Mouse (Mus musculus) intestine, embryonic 15.5 days (tissue): Measurements from ENCODE around the gene Eri3. TPM values are rescaled to one million over a fixed set of nuclear protein-coding genes. Genes with fewer than 3 reads are reported as not detected.

Source experiments
- ATAC-seq: fragments of 200-750 bp; cut with Nextera tagmentation; 2 replicates; pipeline ENCODE4 v1.8.0; 2017; ENCODE audit warnings: moderate TSS enrichment, moderate library complexity
- H3K27ac ChIP-seq: fragments of 300-500 bp; sonication (generic); 2 replicates; pipeline ENCODE4 v1.5.1; 2015; ENCODE audit warnings: mild to moderate bottlenecking, inconsistent platforms
- H3K27me3 ChIP-seq: fragments of 300-500 bp; sonication (generic); replicated peaks from 2 replicates; pipeline ENCODE4 v1.6.1; 2015; ENCODE audit warnings: inconsistent platforms
- H3K36me3 ChIP-seq: fragments of 300-500 bp; sonication (generic); 2 replicates; pipeline ENCODE4 v1.6.1; 2015; ENCODE audit warnings: inconsistent platforms
- H3K4me1 ChIP-seq: fragments of 300-500 bp; sonication (generic); replicated peaks from 2 replicates; pipeline ENCODE4 v1.6.1; 2015; ENCODE audit warnings: inconsistent platforms
- H3K4me2 ChIP-seq: fragments of 300-500 bp; sonication (generic); replicated peaks from 2 replicates; pipeline ENCODE4 v1.6.1; 2015; ENCODE audit warnings: mild to moderate bottlenecking, inconsistent platforms
- H3K4me3 ChIP-seq: fragments of 300-500 bp; sonication (generic); replicated peaks from 2 replicates; pipeline ENCODE4 v1.5.1; 2015; ENCODE audit warnings: inconsistent platforms
- H3K9ac ChIP-seq: fragments of 300-500 bp; sonication (generic); 2 replicates; pipeline ENCODE4 v1.6.1; 2015; ENCODE audit warnings: inconsistent platforms
- H3K9me3 ChIP-seq: fragments of 300-500 bp; sonication (generic); 2 replicates; pipeline ENCODE4 v1.6.1; 2016; ENCODE audit warnings: inconsistent platforms
- WGBS: fragments of 180-500 bp; shearing (Covaris S2); methylation state at CpG from one replicate; pipeline ENCODE4 v1.1.7; 2015; 5-methylcytosine and 5-hydroxymethylcytosine counted together
- polyA plus RNA-seq: library from polyadenylated mRNA; unstranded; fragments of >200 nt; fragmentation: Nextera tagmentation; extraction: Ambion mirVana; gene quantifications from 2 replicates; pipeline ENCODE4 v1.2.1, GENCODE M21; 2015

The Eri3 gene
- polyA plus RNA-seq, 1 experiment from 2014 or later, result 102 TPM

DNA sequence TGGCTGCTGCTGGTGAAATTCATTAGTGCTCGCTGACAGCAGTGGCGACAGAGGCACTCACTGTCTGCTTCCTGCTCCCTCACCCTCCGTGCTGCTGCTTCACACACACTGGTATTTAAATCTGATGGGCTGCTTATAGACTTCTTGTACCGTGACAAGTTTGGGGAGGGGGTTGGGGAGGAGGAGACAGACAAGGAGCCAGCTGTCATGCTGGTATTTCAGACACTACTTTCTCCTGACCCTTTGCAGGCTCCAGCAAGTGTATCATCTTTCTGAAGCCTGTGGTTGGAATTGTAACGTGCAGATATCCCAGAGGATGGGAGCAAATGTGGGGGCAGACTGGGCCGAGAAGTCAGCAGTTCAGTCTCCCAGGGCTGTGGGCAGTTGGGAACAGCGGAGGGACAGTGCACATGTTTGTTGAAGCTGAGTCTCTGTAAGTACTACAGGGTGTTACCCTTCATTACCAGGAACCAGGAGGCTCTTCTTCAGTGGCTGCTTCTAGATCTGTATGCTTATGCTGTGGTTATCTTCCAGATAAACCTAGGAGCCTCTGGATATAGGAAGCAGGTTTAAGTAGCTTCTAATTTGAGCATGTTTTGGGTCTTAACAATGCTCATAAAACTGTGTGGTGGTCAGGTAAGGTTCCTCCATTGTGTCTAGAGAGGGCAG, 59.3 kb downstream of the Eri3 start:
- H3K9me3 ChIP-seq, result no peaks in the 10 kb centered on the region
- no peak overlapping the region for H3K4me2 ChIP-seq
- H3K27ac ChIP-seq, result no peak overlapping the region
- no peaks in the 10 kb centered on the region for H3K27me3 ChIP-seq
- peaks cover 5% of the 10 kb centered on the region; the same call in 1 of the 2 replicates for H3K36me3 ChIP-seq
- 49% methylated on average over 7 of the region's 7 CpGs for whole genome bisulfite sequencing
- no peak overlapping the region for H3K9ac ChIP-seq
- no peak for ATAC-seq
- no peak overlapping the region for H3K4me3 ChIP-seq
- H3K4me1 ChIP-seq, result no peaks in the 10 kb centered on the region

DNA sequence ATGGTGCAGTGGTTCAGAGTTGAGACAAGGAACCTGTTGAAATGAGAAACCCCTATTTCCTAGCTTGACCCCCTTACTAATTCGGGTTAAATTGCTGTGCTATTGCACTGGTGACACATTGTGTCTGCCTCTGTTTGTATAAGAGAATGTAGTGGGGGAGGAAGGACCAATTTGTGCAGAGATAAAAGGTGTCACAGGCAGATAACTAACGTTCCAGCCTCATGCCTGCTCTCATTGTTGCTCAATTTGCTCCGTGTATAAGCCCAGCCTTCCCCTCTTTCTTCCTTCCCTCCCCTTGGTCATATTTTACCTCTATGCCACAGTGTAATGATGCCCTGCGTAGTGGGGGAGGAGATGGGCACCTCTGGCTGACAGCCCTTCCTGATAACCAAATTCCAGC, 61.2 kb downstream of the Eri3 start:
- H3K4me1 ChIP-seq, result no peaks in the 10 kb centered on the region
- no peaks in the 10 kb centered on the region for H3K9me3 ChIP-seq
- H3K36me3 ChIP-seq, result peaks cover 13% of the 10 kb centered on the region
- WGBS, result 23% methylated on average over 4 of the region's 4 CpGs
- no peak overlapping the region for H3K9ac ChIP-seq
- no peak overlapping the region for H3K4me2 ChIP-seq
- H3K27me3 ChIP-seq, result no peaks in the 10 kb centered on the region
- H3K27ac ChIP-seq, result no peak overlapping the region
- no peak for ATAC-seq
- no peak overlapping the region for H3K4me3 ChIP-seq

GRCm38 (mm10) chr4:117611814-117612213, 61.6 kb downstream of the Eri3 start:
- Histone ChIP-seq H3K36me3 (peaks cover 14% of the 10 kb centered on the region), H3K4me2 (no peak overlapping the region), H3K9ac (no peak overlapping the region), H3K9me3 (no peaks in the 10 kb centered on the region), H3K4me3 (no peak overlapping the region), H3K4me1 (no peaks in the 10 kb centered on the region), H3K27me3 (no peaks in the 10 kb centered on the region), H3K27ac (no peak overlapping the region)
- WGBS, result 36% methylated on average over 2 of the region's 2 CpGs
- ATAC-seq, result no peak

GRCm38 (mm10) chr4:117612713-117613112, 62.5 kb downstream of the Eri3 start:
- Histone ChIP-seq H3K9me3 (no peaks in the 10 kb centered on the region), H3K9ac (no peak overlapping the region), H3K36me3 (peaks cover 14% of the 10 kb centered on the region), H3K27me3 (no peaks in the 10 kb centered on the region), H3K4me3 (no peak overlapping the region), H3K4me1 (no peaks in the 10 kb centered on the region), H3K27ac (no peak overlapping the region), H3K4me2 (no peak overlapping the region)
- 85% methylated on average over 5 of the region's 5 CpGs for WGBS
- 0 out of 2 replicates have a peak, but pooled peaks have one; percentile 34 for ATAC-seq

DNA sequence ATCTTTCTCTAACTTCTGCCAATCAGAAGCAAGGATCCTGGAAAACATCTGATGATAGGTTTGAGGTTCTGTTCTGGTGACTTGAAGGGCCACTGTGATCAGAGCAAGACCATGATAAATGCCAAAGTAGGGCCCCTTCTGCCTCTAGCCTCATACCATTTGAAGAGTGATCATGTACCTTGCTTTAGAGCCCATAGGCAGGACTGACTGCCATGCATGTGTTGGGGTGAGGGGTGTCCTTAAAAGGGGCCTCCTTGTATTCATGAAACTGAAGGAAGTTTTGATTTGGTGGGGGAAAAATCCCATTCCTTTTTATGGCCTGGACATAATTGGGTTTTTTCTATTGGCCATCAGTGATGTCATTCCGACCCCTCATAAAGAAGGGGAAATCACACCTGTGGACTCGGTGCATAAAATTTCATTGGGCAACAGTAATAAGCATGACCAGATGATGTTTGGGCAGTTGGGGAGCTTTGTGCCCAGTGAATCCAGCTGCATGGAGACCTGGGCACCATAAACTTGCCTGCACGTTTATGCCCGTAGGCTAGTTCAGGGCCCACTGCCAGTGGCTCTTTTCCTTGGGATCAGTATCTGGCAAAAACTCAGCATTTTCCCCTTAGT, 63.1 kb downstream of the Eri3 start:
- H3K9me3 ChIP-seq, result no peaks in the 10 kb centered on the region
- peaks cover 14% of the 10 kb centered on the region for H3K36me3 ChIP-seq
- 89% methylated on average over 4 of the region's 4 CpGs for WGBS
- H3K4me3 ChIP-seq, result no peak overlapping the region
- no peak for ATAC-seq
- H3K27ac ChIP-seq, result no peak overlapping the region
- H3K4me1 ChIP-seq, result no peaks in the 10 kb centered on the region
- H3K9ac ChIP-seq, result no peak overlapping the region
- no peak overlapping the region for H3K4me2 ChIP-seq
- H3K27me3 ChIP-seq, result no peaks in the 10 kb centered on the region

GRCm38 (mm10) chr4:117616600-117616999, 66.4 kb downstream of the Eri3 start:
- H3K4me3 ChIP-seq, result no peak overlapping the region
- no peak for ATAC-seq
- no peaks in the 10 kb centered on the region for H3K4me1 ChIP-seq
- peaks cover 14% of the 10 kb centered on the region for H3K36me3 ChIP-seq
- H3K4me2 ChIP-seq, result no peak overlapping the region
- WGBS, result 92% methylated on average over 4 of the region's 4 CpGs
- H3K9ac ChIP-seq, result no peak overlapping the region
- H3K9me3 ChIP-seq, result no peaks in the 10 kb centered on the region
- H3K27me3 ChIP-seq, result no peaks in the 10 kb centered on the region
- H3K27ac ChIP-seq, result no peak overlapping the region

GRCm38 (mm10) chr4:117622270-117622669, 72.1 kb downstream of the Eri3 start:
- WGBS, result 90% methylated on average over 5 of the region's 5 CpGs
- no peak overlapping the region for H3K27ac ChIP-seq
- no peak for ATAC-seq

DNA sequence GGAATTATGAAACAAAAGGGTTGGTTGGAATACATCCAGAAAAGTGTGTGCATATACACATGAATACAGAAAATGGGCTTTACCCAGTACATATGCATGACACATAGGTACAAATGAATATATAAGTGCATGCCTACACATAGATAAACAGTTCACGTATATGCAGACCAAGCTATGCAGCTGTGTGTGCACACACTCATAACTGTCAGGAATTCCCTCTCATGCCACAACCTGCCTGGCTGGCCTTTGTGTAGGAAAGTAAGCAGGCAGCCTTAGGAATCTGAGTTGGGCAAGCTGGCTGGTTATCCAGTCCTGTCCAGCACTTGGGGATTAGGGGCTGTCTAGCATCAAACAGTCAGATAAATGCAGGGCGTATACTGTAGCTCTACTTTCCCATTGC, 72.9 kb downstream of the Eri3 start:
- 77% methylated on average over 2 of the region's 2 CpGs for WGBS
- H3K4me1 ChIP-seq, result no peaks in the 10 kb centered on the region
- no peak overlapping the region for H3K4me2 ChIP-seq
- no peak overlapping the region for H3K9ac ChIP-seq
- H3K9me3 ChIP-seq, result no peaks in the 10 kb centered on the region
- H3K4me3 ChIP-seq, result no peak overlapping the region
- no peaks in the 10 kb centered on the region for H3K36me3 ChIP-seq
- no peak for ATAC-seq
- no peaks in the 10 kb centered on the region for H3K27me3 ChIP-seq
- H3K27ac ChIP-seq, result no peak overlapping the region

More at GRCm38 (mm10) chr4:117622270-117622669, 72.1 kb downstream of the Eri3 start:
- no peak overlapping the region for H3K9ac ChIP-seq
- H3K36me3 ChIP-seq, result no peaks in the 10 kb centered on the region
- H3K9me3 ChIP-seq, result no peaks in the 10 kb centered on the region
- H3K4me3 ChIP-seq, result no peak overlapping the region
- H3K4me2 ChIP-seq, result no peak overlapping the region
- no peaks in the 10 kb centered on the region for H3K27me3 ChIP-seq
- no peaks in the 10 kb centered on the region for H3K4me1 ChIP-seq

GRCm38 (mm10) chr4:117624660-117625059, 74.5 kb downstream of the Eri3 start:
- H3K4me2 ChIP-seq, result no peak overlapping the region
- ATAC-seq, result no peak
- peaks cover 10% of the 10 kb centered on the region; the same call in 1 of the 2 replicates for H3K4me1 ChIP-seq
- H3K9ac ChIP-seq, result no peak overlapping the region
- H3K4me3 ChIP-seq, result no peak overlapping the region
- no peaks in the 10 kb centered on the region for H3K9me3 ChIP-seq
- H3K27ac ChIP-seq, result no peak overlapping the region
- H3K36me3 ChIP-seq, result no peaks in the 10 kb centered on the region
- no peaks in the 10 kb centered on the region for H3K27me3 ChIP-seq
- WGBS, result 76% methylated on average over 5 of the region's 5 CpGs

DNA sequence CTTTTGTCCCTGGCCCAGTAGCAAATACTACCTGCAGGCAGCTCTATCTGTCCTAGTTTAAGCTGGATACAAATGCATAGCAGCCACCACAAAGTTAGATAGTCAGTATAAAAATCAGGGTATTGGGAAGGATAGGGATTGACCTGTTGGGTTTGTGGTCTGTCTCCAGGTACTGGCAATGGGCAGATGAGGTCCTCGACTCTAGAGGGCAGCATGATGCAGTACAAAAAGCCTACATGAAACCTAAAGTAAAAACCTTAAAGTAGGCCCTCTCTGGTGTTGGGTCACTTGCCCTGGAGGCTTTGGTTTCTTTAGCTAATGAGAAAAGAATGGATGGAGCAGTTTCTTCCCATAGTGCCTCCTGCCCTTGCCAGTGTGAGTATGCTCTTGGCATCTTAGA, 78.3 kb downstream of the Eri3 start:
- no peak for ATAC-seq
- H3K9ac ChIP-seq, result no peak overlapping the region
- H3K36me3 ChIP-seq, result no peaks in the 10 kb centered on the region
- WGBS, result 30% methylated on average over 1 of the region's 1 CpGs
- no peak overlapping the region for H3K4me3 ChIP-seq
- no peaks in the 10 kb centered on the region for H3K27me3 ChIP-seq
- H3K9me3 ChIP-seq, result no peaks in the 10 kb centered on the region
- H3K27ac ChIP-seq, result no peak overlapping the region
- peaks cover 25% of the 10 kb centered on the region; the same call in 1 of the 2 replicates for H3K4me1 ChIP-seq
- H3K4me2 ChIP-seq, result no peak overlapping the region

GRCm38 (mm10) chr4:117630053-117630670, 80.0 kb downstream of the Eri3 start:
- Histone ChIP-seq H3K4me2 (0 out of 2 replicates have a peak overlapping the region, but pooled peaks have one; percentile 1), H3K36me3 (no peaks in the 10 kb centered on the region), H3K4me3 (no peak overlapping the region), H3K9ac (no peak overlapping the region), H3K4me1 (peaks cover 39% of the 10 kb centered on the region), H3K9me3 (no peaks in the 10 kb centered on the region), H3K27me3 (no peaks in the 10 kb centered on the region), H3K27ac (peak overlapping the region; percentile 29; the same call in 1 of the 2 replicates)
- WGBS, result 39% methylated on average over 6 of the region's 6 CpGs
- peak; percentile 84 for ATAC-seq

GRCm38 (mm10) chr4:117633527-117633926, 83.4 kb downstream of the Eri3 start:
- no peak for ATAC-seq

More at GRCm38 (mm10) chr4:117633527-117633926, 83.4 kb downstream of the Eri3 start:
- no peaks in the 10 kb centered on the region for H3K9me3 ChIP-seq
- no peaks in the 10 kb centered on the region for H3K27me3 ChIP-seq
- H3K4me1 ChIP-seq, result peaks cover 39% of the 10 kb centered on the region
- no peak overlapping the region for H3K9ac ChIP-seq
- no peak overlapping the region for H3K27ac ChIP-seq
- H3K4me2 ChIP-seq, result no peak overlapping the region
- WGBS, result 48% methylated on average over 5 of the region's 5 CpGs
- H3K36me3 ChIP-seq, result no peaks in the 10 kb centered on the region
- no peak overlapping the region for H3K4me3 ChIP-seq
